Mouse (Mus musculus) testis, adult 2 months (tissue): ENCODE measurements around the gene Gm12830.

Experiments used
- CTCF ChIP-seq: fragments of 200-500 bp; IDR thresholded peaks from 2 replicates; pipeline ENCODE4 v1.5.1; 2012; ENCODE audit warnings: low read depth, mild to moderate bottlenecking, inconsistent platforms, low read length, moderate library complexity; ENCODE audit not compliant: control insufficient read depth, insufficient read depth, insufficient replicate concordance
- POLR2A ChIP-seq: fragments of 200-500 bp; IDR thresholded peaks from 2 replicates; pipeline ENCODE4 v1.6.1; 2012; ENCODE audit warnings: low read depth, mild to moderate bottlenecking, inconsistent platforms, low read length, moderate library complexity; ENCODE audit not compliant: control insufficient read depth

- TF ChIP-seq CTCF, result no peak
- no peak for TF ChIP-seq POLR2A
Observed at GRCm38 (mm10) chr4:114798041-114798624, 23.4 kb upstream of the Gm12830 start.
